Mouse (Mus musculus): ENCODE measurements around the gene Cdr2l. TPM values are rescaled to one million over a fixed set of nuclear protein-coding genes. Genes with fewer than 3 reads are reported as not detected.
A peak's percentile ranks its signal among the peaks of the same experiment; 100 is the strongest.

Cdr2l gene
- total RNA-seq (2017), result not detected in 3 replicates

GRCm38 (mm10) chr11:115381743-115382539, at the start of gene Cdr2l:
TSS of gene Cdr2l (plus strand) at chr11:115381916.
- ATAC-seq (replicated peaks; ENCODE audit: insufficient number of reproducible peaks, low FRiP score, low TSS enrichment, poor library complexity, severe bottlenecking), result no peak

- ATAC-seq (replicated peaks; ENCODE audit: insufficient number of reproducible peaks, low FRiP score, low TSS enrichment, poor library complexity, severe bottlenecking), result no peak
Measured at GRCm38 (mm10) chr11:115334531-115334930, 47.2 kb upstream of the Cdr2l start, which contains the start of gene Otop3. TSS of gene Otop3 (plus strand) at chr11:115334731.

GRCm38 (mm10) chr11:115335223-115335622, 46.5 kb upstream of the Cdr2l start:
- ATAC-seq (replicated peaks; ENCODE audit: insufficient number of reproducible peaks, low FRiP score, low TSS enrichment, poor library complexity, severe bottlenecking), result no peak

- no peak for ATAC-seq (replicated peaks; ENCODE audit: insufficient number of reproducible peaks, low FRiP score, low TSS enrichment, poor library complexity, severe bottlenecking)
Measured at GRCm38 (mm10) chr11:115336115-115336514, 45.6 kb upstream of the Cdr2l start.

GRCm38 (mm10) chr11:115337350-115337749, 44.4 kb upstream of the Cdr2l start:
- no peak for ATAC-seq (replicated peaks; ENCODE audit: insufficient number of reproducible peaks, low FRiP score, low TSS enrichment, poor library complexity, severe bottlenecking)

GRCm38 (mm10) chr11:115337826-115338225, 43.9 kb upstream of the Cdr2l start:
- no peak for ATAC-seq (replicated peaks; ENCODE audit: insufficient number of reproducible peaks, low FRiP score, low TSS enrichment, poor library complexity, severe bottlenecking)

- no peak for ATAC-seq (replicated peaks; ENCODE audit: insufficient number of reproducible peaks, low FRiP score, low TSS enrichment, poor library complexity, severe bottlenecking)
Measured at GRCm38 (mm10) chr11:115341246-115341645, 40.5 kb upstream of the Cdr2l start.

- ATAC-seq (replicated peaks; ENCODE audit: insufficient number of reproducible peaks, low FRiP score, low TSS enrichment, poor library complexity, severe bottlenecking), result no peak
Measured at GRCm38 (mm10) chr11:115341866-115342265, 39.9 kb upstream of the Cdr2l start.

GRCm38 (mm10) chr11:115344967-115345366, 36.7 kb upstream of the Cdr2l start:
- no peak for ATAC-seq (replicated peaks; ENCODE audit: insufficient number of reproducible peaks, low FRiP score, low TSS enrichment, poor library complexity, severe bottlenecking)

GRCm38 (mm10) chr11:115345515-115345914, 36.2 kb upstream of the Cdr2l start:
- ATAC-seq (replicated peaks; ENCODE audit: insufficient number of reproducible peaks, low FRiP score, low TSS enrichment, poor library complexity, severe bottlenecking), result no peak

GRCm38 (mm10) chr11:115348681-115349248, 33.0 kb upstream of the Cdr2l start:
- no peak for ATAC-seq (replicated peaks; ENCODE audit: insufficient number of reproducible peaks, low FRiP score, low TSS enrichment, poor library complexity, severe bottlenecking)

GRCm38 (mm10) chr11:115349976-115350375, 31.7 kb upstream of the Cdr2l start:
- ATAC-seq (replicated peaks; ENCODE audit: insufficient number of reproducible peaks, low FRiP score, low TSS enrichment, poor library complexity, severe bottlenecking), result no peak

GRCm38 (mm10) chr11:115353375-115353774, 28.3 kb upstream of the Cdr2l start:
- ATAC-seq (replicated peaks; ENCODE audit: insufficient number of reproducible peaks, low FRiP score, low TSS enrichment, poor library complexity, severe bottlenecking), result no peak

- peak; percentile 80 for ATAC-seq (replicated peaks; ENCODE audit: insufficient number of reproducible peaks, low FRiP score, low TSS enrichment, poor library complexity, severe bottlenecking)
Measured at GRCm38 (mm10) chr11:115354183-115354582, 27.5 kb upstream of the Cdr2l start.

GRCm38 (mm10) chr11:115358468-115358867, 23.2 kb upstream of the Cdr2l start:
- no peak for ATAC-seq (replicated peaks; ENCODE audit: insufficient number of reproducible peaks, low FRiP score, low TSS enrichment, poor library complexity, severe bottlenecking)

- ATAC-seq (replicated peaks; ENCODE audit: insufficient number of reproducible peaks, low FRiP score, low TSS enrichment, poor library complexity, severe bottlenecking), result no peak
Measured at GRCm38 (mm10) chr11:115359293-115359692, 22.4 kb upstream of the Cdr2l start.

GRCm38 (mm10) chr11:115359726-115360125, 22.0 kb upstream of the Cdr2l start:
- ATAC-seq (replicated peaks; ENCODE audit: insufficient number of reproducible peaks, low FRiP score, low TSS enrichment, poor library complexity, severe bottlenecking), result 0 out of 2 replicates have a peak, but pooled peaks have one; percentile 25

- no peak for ATAC-seq (replicated peaks; ENCODE audit: insufficient number of reproducible peaks, low FRiP score, low TSS enrichment, poor library complexity, severe bottlenecking)
Measured at GRCm38 (mm10) chr11:115364136-115364535, 17.6 kb upstream of the Cdr2l start.

- ATAC-seq (replicated peaks; ENCODE audit: insufficient number of reproducible peaks, low FRiP score, low TSS enrichment, poor library complexity, severe bottlenecking), result no peak
Measured at GRCm38 (mm10) chr11:115366039-115366705, 15.5 kb upstream of the Cdr2l start.

All from monocyte, adult 5-6 weeks (primary cell).